Mouse (Mus musculus) thymus, adult 2 months (tissue): ENCODE measurements around the gene Lrtm1.

ENCODE experiments used
- CTCF ChIP-seq: fragments of 200-500 bp; IDR thresholded peaks from 2 replicates; pipeline ENCODE4 v1.5.1; 2012; ENCODE audit warnings: mild to moderate bottlenecking, control low read depth, low read length, moderate library complexity, borderline replicate concordance; ENCODE audit not compliant: control insufficient read depth, poor library complexity, insufficient read depth; ENCODE audit errors: extremely low read depth
- POLR2A ChIP-seq: fragments of 200-500 bp; IDR thresholded peaks from 2 replicates; pipeline ENCODE4 v1.6.1; 2012; ENCODE audit warnings: mild to moderate bottlenecking, low read length, control low read depth, moderate library complexity; ENCODE audit not compliant: control insufficient read depth, poor library complexity, insufficient read depth; ENCODE audit errors: extremely low read depth

DNA sequence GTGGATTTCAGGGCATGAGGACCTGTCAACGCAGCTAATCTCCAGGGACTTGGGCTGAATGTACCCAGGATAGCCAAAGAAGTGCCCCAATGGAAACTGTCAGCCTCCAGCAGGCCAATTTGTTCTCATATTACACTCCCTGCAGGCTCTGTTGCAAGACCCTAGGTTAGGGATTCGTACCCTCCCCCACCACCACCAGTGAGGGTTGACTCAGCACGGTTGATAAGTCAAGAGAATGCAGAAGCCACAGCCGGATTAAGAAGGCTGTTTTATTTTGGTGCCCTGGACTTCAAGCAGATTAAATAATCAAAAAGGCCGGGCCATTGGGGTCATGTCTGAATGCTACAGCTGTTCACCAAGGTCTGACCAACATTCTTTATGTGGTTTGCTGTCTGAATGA lies at the start of gene Lrtm1:
- TF ChIP-seq CTCF (no peak), POLR2A (no peak)
